Mouse (Mus musculus): ENCODE measurements around the gene Lctl.
A peak's percentile ranks its signal among the peaks of the same experiment; 100 is the strongest.

Lctl gene

GRCm38 (mm10) chr9:64116876-64117275 is at the start of gene Lctl:
Gene Lctl (plus strand): TSS chr9:64117147.
- no peak for DNase-seq (ENCODE audit: low read depth)

GRCm38 (mm10) chr9:64067787-64068186 is 49.2 kb upstream of the Lctl start:
- DNase-seq (ENCODE audit: low read depth): no peak

GRCm38 (mm10) chr9:64068571-64068970 is 48.4 kb upstream of the Lctl start:
- no peak for DNase-seq (ENCODE audit: low read depth)

- DNase-seq (ENCODE audit: low read depth): no peak
Measured at GRCm38 (mm10) chr9:64069131-64069530, 47.8 kb upstream of the Lctl start.

- no peak for DNase-seq (ENCODE audit: low read depth)
Measured at GRCm38 (mm10) chr9:64070674-64071073, 46.3 kb upstream of the Lctl start.

GRCm38 (mm10) chr9:64074831-64075230 is 42.1 kb upstream of the Lctl start:
- no peak for DNase-seq (ENCODE audit: low read depth)

- no peak for DNase-seq (ENCODE audit: low read depth)
Measured at GRCm38 (mm10) chr9:64076412-64076811, 40.5 kb upstream of the Lctl start.

GRCm38 (mm10) chr9:64078386-64078792 is 38.6 kb upstream of the Lctl start:
- no peak for DNase-seq (ENCODE audit: low read depth)

GRCm38 (mm10) chr9:64079922-64080321 is 37.0 kb upstream of the Lctl start:
- no peak for DNase-seq (ENCODE audit: low read depth)

GRCm38 (mm10) chr9:64084231-64084630 is 32.7 kb upstream of the Lctl start:
- no peak for DNase-seq (ENCODE audit: low read depth)

- DNase-seq (ENCODE audit: low read depth): no peak
Measured at GRCm38 (mm10) chr9:64084661-64085399, 32.1 kb upstream of the Lctl start.

- DNase-seq (ENCODE audit: low read depth): no peak
Measured at GRCm38 (mm10) chr9:64085976-64086375, 31.0 kb upstream of the Lctl start.

GRCm38 (mm10) chr9:64086543-64086942 is 30.4 kb upstream of the Lctl start:
- DNase-seq (ENCODE audit: low read depth): no peak

GRCm38 (mm10) chr9:64087461-64088235 is 29.3 kb upstream of the Lctl start:
- peak; percentile 63 for DNase-seq (ENCODE audit: low read depth)

GRCm38 (mm10) chr9:64088346-64088745 is 28.6 kb upstream of the Lctl start:
- DNase-seq (ENCODE audit: low read depth): no peak

GRCm38 (mm10) chr9:64089004-64089403 is 27.9 kb upstream of the Lctl start:
- no peak for DNase-seq (ENCODE audit: low read depth)

GRCm38 (mm10) chr9:64094083-64094482 is 22.9 kb upstream of the Lctl start:
- no peak for DNase-seq (ENCODE audit: low read depth)

- DNase-seq (ENCODE audit: low read depth): no peak
Measured at GRCm38 (mm10) chr9:64098282-64098681, 18.7 kb upstream of the Lctl start.

GRCm38 (mm10) chr9:64100442-64100841 is 16.5 kb upstream of the Lctl start:
- peak; percentile 48 for DNase-seq (ENCODE audit: low read depth)

GRCm38 (mm10) chr9:64105301-64105700 is 11.6 kb upstream of the Lctl start:
- no peak for DNase-seq (ENCODE audit: low read depth)

GRCm38 (mm10) chr9:64110502-64110901 is 6.4 kb upstream of the Lctl start:
- no peak for DNase-seq (ENCODE audit: low read depth)

- no peak for DNase-seq (ENCODE audit: low read depth)
Measured at GRCm38 (mm10) chr9:64114646-64115045, 2.3 kb upstream of the Lctl start.

- DNase-seq (ENCODE audit: low read depth): no peak
Measured at GRCm38 (mm10) chr9:64115756-64116155, 1.2 kb upstream of the Lctl start.

Measured in c-Kit-positive CD71-positive TER-119-negative erythroid progenitor cells, embryonic 14.5 days (primary cell).